12 mouse cellular contexts compared by ENCODE assay signal in genomic region chr11:72723165-72723564, GRCm38 (mm10). TPM values are rescaled to one million over a fixed set of nuclear protein-coding genes. Genes with fewer than 3 reads are reported as not detected.
A peak's percentile ranks its signal among the peaks of the same experiment; 100 is the strongest.
DNase-seq lines count a peak whose midpoint lies in the region; ATAC-seq and TF ChIP-seq lines count a peak whose summit lies in the region.
"Had no signal": no experiment of that assay in that cellular context is flagged by ENCODE, and none has a peak within 500 bp of the region (broad histone marks: within the 10 kb centered on the region; RNA-seq: fewer than 3 reads in every experiment).

No protein-coding gene starts in this region.

- no peak for TF ChIP-seq RAD21 in CH12.LX (IDR thresholded peaks at IDR 0.05; ENCODE audit: low read depth, low read length)

- DNase-seq in heart, adult 11 months: peak; percentile 70
- no peak for DNase-seq in heart, postnatal 10 days
- DNase-seq in CH12.LX (ENCODE audit: extremely low read depth): peak; percentile 74
- peak; percentile 10 for DNase-seq in forelimb bud, embryonic 11.5 days (ENCODE audit: low read depth, low spot score)
- DNase-seq: adrenal gland, adult 8-10 months had no signal

- H3K27ac ChIP-seq in CH12.LX (ENCODE audit: insufficient read depth, low read depth): peak overlapping the region; percentile 51; the same call in 1 of the 2 replicates
- no peak overlapping the region for H3K27ac ChIP-seq in forebrain, embryonic 12.5 days
- H3K27ac ChIP-seq: embryonic facial prominence, embryonic 12.5 days had no signal

- H3K9ac ChIP-seq in CH12.LX (ENCODE audit: insufficient read depth, low read depth): peak overlapping the region; percentile 63
- H3K9ac ChIP-seq in forebrain, embryonic 12.5 days: no peak overlapping the region
- H3K9ac ChIP-seq: embryonic facial prominence, embryonic 12.5 days had no signal

- TF ChIP-seq POLR2A in CH12.LX (IDR thresholded peaks at IDR 0.05; ENCODE audit: low read depth, low read length): no peak

- no peaks in the 10 kb centered on the region for H3K9me3 ChIP-seq in CH12.LX (replicated peaks; ENCODE audit: low read length)
- no peaks in the 10 kb centered on the region for H3K9me3 ChIP-seq in forebrain, embryonic 12.5 days
- H3K9me3 ChIP-seq: embryonic facial prominence, embryonic 12.5 days; G1E had no signal

- TF ChIP-seq EP300 in CH12.LX (IDR thresholded peaks at IDR 0.05; ENCODE audit: low read length): no peak; the same call in 1 of the 2 replicates

- intact Hi-C loops in heart, postnatal 10 days (cut with DNase I): no loop called here

- in situ Hi-C loops in CH12.LX (cut with MboI; ENCODE audit: low pct_ligation_motif_present, low pct_unique_long_range_greater_than_20kb, low sequenced_read_pairs): no loop called here

- H3K27me3 ChIP-seq in CH12.LX (replicated peaks): no peaks in the 10 kb centered on the region
- H3K27me3 ChIP-seq in forebrain, embryonic 12.5 days: no peaks in the 10 kb centered on the region
- H3K27me3 ChIP-seq: embryonic facial prominence, embryonic 12.5 days; Patski had no signal

- dilution Hi-C loops in CH12.LX (cut with MboI; ENCODE audit: extremely low pct_ligation_motif_present, extremely low pct_unique_long_range_greater_than_20kb, low sequenced_read_pairs): no loop called here

- no peak for TF ChIP-seq CTCF in CH12.LX (conservative IDR thresholded peaks at IDR 0.05 in 1 of 2, IDR thresholded peaks at IDR 0.05 in 1 of 2; ENCODE audit: low read depth in 2 of 2, low read length in 2 of 2)

- peaks cover 10% of the 10 kb centered on the region; the same call in 1 of the 2 replicates for H3K79me2 ChIP-seq in CH12.LX (replicated peaks; ENCODE audit: control insufficient read depth, extremely low read depth, insufficient read depth, poor library complexity, severe bottlenecking)

- WGBS in forebrain, embryonic 12.5 days: 62% methylated on average over 2 of the region's 2 CpGs

- peaks cover 10 to 35% of the 10 kb centered on the region in 2 experiments for H3K4me1 ChIP-seq in CH12.LX (ENCODE audit: control insufficient read depth in 1 of 2, insufficient read depth in 2 of 2)
- H3K4me1 ChIP-seq in forebrain, embryonic 12.5 days: no peaks in the 10 kb centered on the region
- H3K4me1 ChIP-seq: embryonic facial prominence, embryonic 12.5 days had no signal

- ATAC-seq in forebrain, embryonic 12.5 days (ENCODE audit: low FRiP score): no peak
- ATAC-seq: activated CD4-positive, CD25-positive, alpha-beta regulatory T cell, adult 4 months; forebrain, embryonic 14.5 days; forebrain, embryonic 16.5 days; Patski had no signal

- H3K36me3 ChIP-seq in CH12.LX (replicated peaks in 1 of 2; ENCODE audit: control insufficient read depth in 1 of 2, insufficient read depth in 1 of 2, low read length in 1 of 2): peaks cover 24 to 64% of the 10 kb centered on the region in 2 experiments
- H3K36me3 ChIP-seq in forebrain, embryonic 12.5 days (replicated peaks): peaks cover 9% of the 10 kb centered on the region; the same call in 1 of the 2 replicates

- no peak overlapping the region for H3K4me3 ChIP-seq in CH12.LX (replicated peaks in 1 of 3; ENCODE audit: low read depth in 2 of 3, low read length in 2 of 3, poor library complexity in 1 of 3)
- no peak overlapping the region for H3K4me3 ChIP-seq in forebrain, embryonic 12.5 days (replicated peaks)
- H3K4me3 ChIP-seq: embryonic facial prominence, embryonic 12.5 days had no signal

- peak overlapping the region; percentile 54; the same call in 1 of the 2 replicates for H3K4me2 ChIP-seq in CH12.LX (ENCODE audit: insufficient read depth, low read depth, poor library complexity, severe bottlenecking)
- H3K4me2 ChIP-seq in forebrain, embryonic 12.5 days: no peak overlapping the region
- H3K4me2 ChIP-seq: embryonic facial prominence, embryonic 12.5 days had no signal

TF ChIP-seq in CH12.LX, 34 proteins besides CTCF, POLR2A, EP300 and RAD21:
- TF ChIP-seq ZNF384 (IDR thresholded peaks at IDR 0.05; ENCODE audit: low read depth, low read length): 0 out of 2 replicates have a peak, but pooled peaks have one; percentile 15
- 0 out of 2 replicates have a peak, but pooled peaks have one; percentile 26 for TF ChIP-seq HCFC1 (IDR thresholded peaks at IDR 0.05; ENCODE audit: low read depth, low read length)
- peak; percentile 22; the same call in 1 of the 2 replicates for TF ChIP-seq MXI1 (IDR thresholded peaks at IDR 0.05; ENCODE audit: low read depth, low read length)
- TF ChIP-seq TBP (conservative IDR thresholded peaks at IDR 0.05; ENCODE audit: low read depth, low read length): peak; percentile 52; the same call in 1 of the 2 replicates
- peak; percentile 87; the same call in 1 of the 2 replicates for TF ChIP-seq MYC (IDR thresholded peaks at IDR 0.05; ENCODE audit: low read depth, low read length)
- no peak for TF ChIP-seq CHD1 (IDR thresholded peaks at IDR 0.05; ENCODE audit: low read depth, low read length)
- no peak for TF ChIP-seq JUND (conservative IDR thresholded peaks at IDR 0.05; ENCODE audit: low read depth, low read length)

RNA-seq across cellular contexts. Expression of gene Ankfy1, which starts 33.4 kb away (rescaled TPM):
- 10 to 100 TPM; 26.9 to 28.8 TPM for total RNA-seq in heart, postnatal 10 days (2021)
- total RNA-seq in CH12.LX (2012; rRNA removed) (30.4 and 31.5 TPM in 2 replicates), CH12.LX (2014; rRNA removed) (29.9 and 31.4 TPM in 2 replicates)
- polyA plus RNA-seq in CH12.LX (2012; ENCODE audit: insufficient read length, low read depth): 32.0 and 37.0 TPM in 2 replicates
- polyA plus RNA-seq in forebrain, embryonic 12.5 days (2016; fragmentation: Nextera tagmentation; extraction: Ambion mirVana): 35.2 and 35.9 TPM in 2 replicates

Comparison
In these comparisons a context has a peak if more than half of its experiments do, and no peak if none do; other contexts are left out.
1. DNase-seq: peak in heart, adult 11 months (single experiment), CH12.LX (single experiment) and forelimb bud, embryonic 11.5 days (single experiment); none in heart, postnatal 10 days (0 of 2).